Mouse (Mus musculus): Measurements from ENCODE around the gene Gm3476. TPM values are rescaled to one million over a fixed set of nuclear protein-coding genes. Genes with fewer than 3 reads are reported as not detected.
"Not testable (repeated sequence)": the region's sequence is repeated elsewhere in the genome, so short reads cannot be mapped to it uniquely, and the experiment has no call there.

Gm3476 gene
- polyA plus RNA-seq (2014; fragmentation: Nextera tagmentation; extraction: Ambion mirVana): not detected in 2 replicates

GRCm38 (mm10) chr14:6125707-6126106, at the start of gene Gm3476:
TSS of gene Gm3476 (minus strand) at chr14:6125807.
- H3K4me2 ChIP-seq (ENCODE audit: low read length); H3K27ac ChIP-seq (replicated peaks; ENCODE audit: low read depth, low read length); H3K36me3 ChIP-seq (ENCODE audit: control insufficient read depth, insufficient read depth, low read length); H3K9ac ChIP-seq (replicated peaks; ENCODE audit: low read length); H3K9me3 ChIP-seq (ENCODE audit: control insufficient read depth, low read length); H3K4me3 ChIP-seq (replicated peaks; ENCODE audit: low read depth, low read length); DNase-seq; H3K27me3 ChIP-seq (ENCODE audit: control insufficient read depth, insufficient read depth, low read length); H3K4me1 ChIP-seq (ENCODE audit: control insufficient read depth, insufficient read depth, low read length); ATAC-seq (ENCODE audit: low FRiP score, low TSS enrichment): not testable (repeated sequence)
- no CpG with 5 or more reads among the region's 1 CpGs for WGBS

- not testable (repeated sequence) for H3K9me3 ChIP-seq (ENCODE audit: control insufficient read depth, low read length); ATAC-seq (ENCODE audit: low FRiP score, low TSS enrichment); H3K9ac ChIP-seq (replicated peaks; ENCODE audit: low read length); H3K27ac ChIP-seq (replicated peaks; ENCODE audit: low read depth, low read length); H3K27me3 ChIP-seq (ENCODE audit: control insufficient read depth, insufficient read depth, low read length); H3K4me1 ChIP-seq (ENCODE audit: control insufficient read depth, insufficient read depth, low read length); H3K4me3 ChIP-seq (replicated peaks; ENCODE audit: low read depth, low read length); DNase-seq; H3K4me2 ChIP-seq (ENCODE audit: low read length); H3K36me3 ChIP-seq (ENCODE audit: control insufficient read depth, insufficient read depth, low read length)
- WGBS: 93% methylated on average over 5 of the region's 9 CpGs
Measured at GRCm38 (mm10) chr14:6163538-6163937, 37.9 kb upstream of the Gm3476 start.

- not testable (repeated sequence) for H3K9me3 ChIP-seq (ENCODE audit: control insufficient read depth, low read length); ATAC-seq (ENCODE audit: low FRiP score, low TSS enrichment); H3K36me3 ChIP-seq (ENCODE audit: control insufficient read depth, insufficient read depth, low read length); H3K4me2 ChIP-seq (ENCODE audit: low read length); H3K9ac ChIP-seq (replicated peaks; ENCODE audit: low read length); H3K27ac ChIP-seq (replicated peaks; ENCODE audit: low read depth, low read length); DNase-seq; H3K4me3 ChIP-seq (replicated peaks; ENCODE audit: low read depth, low read length); H3K27me3 ChIP-seq (ENCODE audit: control insufficient read depth, insufficient read depth, low read length); H3K4me1 ChIP-seq (ENCODE audit: control insufficient read depth, insufficient read depth, low read length)
- 100% methylated on average over 1 of the region's 1 CpGs for WGBS
Measured at GRCm38 (mm10) chr14:6161085-6161484, 35.5 kb upstream of the Gm3476 start.

- not testable (repeated sequence) for H3K4me1 ChIP-seq (ENCODE audit: control insufficient read depth, insufficient read depth, low read length); H3K9me3 ChIP-seq (ENCODE audit: control insufficient read depth, low read length); H3K27ac ChIP-seq (replicated peaks; ENCODE audit: low read depth, low read length); H3K36me3 ChIP-seq (ENCODE audit: control insufficient read depth, insufficient read depth, low read length); H3K27me3 ChIP-seq (ENCODE audit: control insufficient read depth, insufficient read depth, low read length)
- ATAC-seq (ENCODE audit: low FRiP score, low TSS enrichment) (peak; percentile 91), DNase-seq (peak; percentile 84)
- peak within 1 kb of the TSS; percentile 50 for H3K4me2 ChIP-seq (ENCODE audit: low read length)
- H3K9ac ChIP-seq (replicated peaks; ENCODE audit: low read length): peak within 1 kb of the TSS; percentile 31; the same call in 1 of the 2 replicates
- 1% methylated on average over 39 of the region's 51 CpGs for WGBS
- peak within 1 kb of the TSS; percentile 33 for H3K4me3 ChIP-seq (replicated peaks; ENCODE audit: low read depth, low read length)
Measured at GRCm38 (mm10) chr14:6108272-6108925, 17.2 kb downstream of the Gm3476 start, which contains the start of gene Gm3468. TSS of gene Gm3468 (minus strand) at chr14:6108665.

- H3K9me3 ChIP-seq (ENCODE audit: control insufficient read depth, low read length); H3K36me3 ChIP-seq (ENCODE audit: control insufficient read depth, insufficient read depth, low read length); H3K27me3 ChIP-seq (ENCODE audit: control insufficient read depth, insufficient read depth, low read length); ATAC-seq (ENCODE audit: low FRiP score, low TSS enrichment); H3K4me1 ChIP-seq (ENCODE audit: control insufficient read depth, insufficient read depth, low read length); H3K9ac ChIP-seq (replicated peaks; ENCODE audit: low read length); H3K27ac ChIP-seq (replicated peaks; ENCODE audit: low read depth, low read length): not testable (repeated sequence)
- H3K4me2 ChIP-seq (ENCODE audit: low read length): peak overlapping the region; percentile 50
- peak; percentile 26 for DNase-seq
- WGBS: 11% methylated on average over 8 of the region's 9 CpGs
- H3K4me3 ChIP-seq (replicated peaks; ENCODE audit: low read depth, low read length): peak overlapping the region; percentile 33
Measured at GRCm38 (mm10) chr14:6107500-6107899, 18.1 kb downstream of the Gm3476 start.

- not testable (repeated sequence) for H3K27ac ChIP-seq (replicated peaks; ENCODE audit: low read depth, low read length); DNase-seq; H3K27me3 ChIP-seq (ENCODE audit: control insufficient read depth, insufficient read depth, low read length); H3K36me3 ChIP-seq (ENCODE audit: control insufficient read depth, insufficient read depth, low read length); ATAC-seq (ENCODE audit: low FRiP score, low TSS enrichment); H3K9me3 ChIP-seq (ENCODE audit: control insufficient read depth, low read length); H3K4me1 ChIP-seq (ENCODE audit: control insufficient read depth, insufficient read depth, low read length); H3K9ac ChIP-seq (replicated peaks; ENCODE audit: low read length); H3K4me3 ChIP-seq (replicated peaks; ENCODE audit: low read depth, low read length); H3K4me2 ChIP-seq (ENCODE audit: low read length)
- WGBS: 87% methylated on average over 2 of the region's 3 CpGs
Measured at GRCm38 (mm10) chr14:6093842-6094241, 31.8 kb downstream of the Gm3476 start, which contains the start of gene Gm8206. TSS of gene Gm8206 (minus strand) at chr14:6093942.

GRCm38 (mm10) chr14:6058167-6058566, 67.4 kb downstream of the Gm3476 start, which contains the start of gene Gm6337:
TSS of gene Gm6337 (minus strand) at chr14:6058267.
- not testable (repeated sequence) for DNase-seq; ATAC-seq (ENCODE audit: low FRiP score, low TSS enrichment); H3K9me3 ChIP-seq (ENCODE audit: control insufficient read depth, low read length); H3K27ac ChIP-seq (replicated peaks; ENCODE audit: low read depth, low read length); H3K4me3 ChIP-seq (replicated peaks; ENCODE audit: low read depth, low read length); H3K4me2 ChIP-seq (ENCODE audit: low read length); H3K36me3 ChIP-seq (ENCODE audit: control insufficient read depth, insufficient read depth, low read length); H3K27me3 ChIP-seq (ENCODE audit: control insufficient read depth, insufficient read depth, low read length); H3K4me1 ChIP-seq (ENCODE audit: control insufficient read depth, insufficient read depth, low read length); H3K9ac ChIP-seq (replicated peaks; ENCODE audit: low read length)
- 86% methylated on average over 3 of the region's 4 CpGs for WGBS
